Mouse (Mus musculus) adrenal gland, adult 18-20 months (tissue): ENCODE results near the gene Olfr952. TPM values are rescaled to one million over a fixed set of nuclear protein-coding genes. Genes with fewer than 3 reads are reported as not detected.

Experiments
- DNase-seq, 2 experiments: peaks; one replicate each; pipeline ENCODE4 v3.0.0; 2021 to 2022; ENCODE audit warnings: low spot score in 2 of 2
- long read RNA-seq, 2 experiments: library from polyadenylated mRNA; stranded (forward); transcript quantifications; one replicate each; pipeline ENCODE4 v2.0.0; 2021
- total RNA-seq, 2 experiments: library from RNA; stranded (reverse); gene quantifications; 1 replicate in 1 of 2; 2 replicates in 1 of 2; pipeline ENCODE4 v1.2.3; 2021

Olfr952 gene
- not detected for total RNA-seq
- long read RNA-seq, experiment 1, result 0 reads
- long read RNA-seq, experiment 2, result 0 reads

DNA sequence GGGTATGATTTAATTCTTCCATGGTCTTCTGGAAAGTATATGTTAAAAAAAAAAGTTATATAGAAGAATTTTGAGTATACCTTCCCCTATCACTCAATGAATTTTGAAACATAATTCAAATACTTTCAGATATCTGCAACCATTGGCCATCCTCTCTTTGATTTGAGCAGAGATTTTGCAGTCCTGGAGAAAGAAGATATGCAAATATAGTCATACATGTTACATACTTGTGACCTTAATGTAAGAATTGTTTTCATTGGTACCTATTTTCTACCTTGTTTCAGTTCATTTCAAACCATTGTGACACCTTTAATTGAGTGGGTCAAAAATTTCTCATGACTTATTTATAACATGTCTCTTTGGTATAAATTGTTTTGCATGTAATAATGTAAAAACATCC lies at the start of gene Olfr952:
Gene Olfr952 (minus strand): TSS at position 101 of the 400 bp plus-strand sequence.
- no peak for DNase-seq

- no peak for DNase-seq
Observed at GRCm38 (mm10) chr9:39471844-39472243, 44.9 kb upstream of the Olfr952 start, which contains the start of gene Olfr955. TSS of gene Olfr955 (minus strand) at chr9:39471944.

- DNase-seq, result no peak
Observed at GRCm38 (mm10) chr9:39456401-39456800, 29.5 kb upstream of the Olfr952 start, which contains the start of gene Olfr954. TSS of gene Olfr954 (plus strand) at chr9:39456701.

DNA sequence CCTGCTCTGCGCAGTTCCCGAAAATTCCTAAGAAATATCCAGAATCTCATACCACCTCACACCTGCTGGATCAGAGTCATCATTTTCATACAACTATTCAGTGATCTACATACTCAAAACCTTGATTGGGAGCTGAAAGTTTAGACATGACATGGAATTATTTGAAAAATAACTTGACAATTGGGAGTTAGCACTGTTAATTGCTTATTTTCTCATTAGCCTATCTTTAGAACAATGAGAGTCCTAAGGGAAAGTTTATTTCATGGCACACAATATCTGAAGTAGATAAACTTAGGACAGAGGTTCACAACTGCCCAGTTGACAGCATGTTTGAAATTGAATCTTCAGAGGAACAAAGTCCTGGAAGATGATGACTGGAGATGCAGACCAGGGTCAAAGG lies 39.8 kb downstream of the Olfr952 start, which contains the start of gene Olfr951:
Gene Olfr951 (plus strand): TSS at position 301 of the 400 bp plus-strand sequence.
- no peak for DNase-seq

Other genes with a start within 250 kb of the Olfr952 start
- gene Olfr944, start 225.2 kb downstream of the Olfr952 start, total RNA-seq, result not detected
- not detected for gene Olfr1537, start 177.2 kb downstream of the Olfr952 start, total RNA-seq
- not detected for gene Olfr945, start 150.3 kb downstream of the Olfr952 start, total RNA-seq
- not detected for gene Olfr948, start 101.1 kb downstream of the Olfr952 start, total RNA-seq
- gene Olfr951, start 39.7 kb downstream of the Olfr952 start, total RNA-seq, result not detected
- gene Olfr954, start 29.6 kb upstream of the Olfr952 start, total RNA-seq, result not detected
- gene Olfr955, start 44.8 kb upstream of the Olfr952 start, total RNA-seq, result not detected
- gene Olfr44, start 66.8 kb upstream of the Olfr952 start, total RNA-seq, result not detected
- gene Olfr957, start 88.7 kb upstream of the Olfr952 start, total RNA-seq, result not detected
- not detected for gene Olfr958, start 126.9 kb upstream of the Olfr952 start, total RNA-seq
- not detected for gene Olfr959, start 148.4 kb upstream of the Olfr952 start, total RNA-seq
- gene AW551984, start 177.3 kb upstream of the Olfr952 start, total RNA-seq, result 10 to 100 TPM in 1 of 2 experiments, 1 to 10 TPM in 1; 9.6 to 10.9 TPM
- not detected for gene Olfr148, start 183.5 kb upstream of the Olfr952 start, total RNA-seq
- gene Olfr960, start 194.2 kb upstream of the Olfr952 start, total RNA-seq, result not detected
- gene Olfr961, start 217.9 kb upstream of the Olfr952 start, total RNA-seq, result not detected
- gene Olfr963, start 240.1 kb upstream of the Olfr952 start, total RNA-seq, result not detected